Mouse (Mus musculus): ENCODE measurements around the gene Tnni3k.

DNA sequence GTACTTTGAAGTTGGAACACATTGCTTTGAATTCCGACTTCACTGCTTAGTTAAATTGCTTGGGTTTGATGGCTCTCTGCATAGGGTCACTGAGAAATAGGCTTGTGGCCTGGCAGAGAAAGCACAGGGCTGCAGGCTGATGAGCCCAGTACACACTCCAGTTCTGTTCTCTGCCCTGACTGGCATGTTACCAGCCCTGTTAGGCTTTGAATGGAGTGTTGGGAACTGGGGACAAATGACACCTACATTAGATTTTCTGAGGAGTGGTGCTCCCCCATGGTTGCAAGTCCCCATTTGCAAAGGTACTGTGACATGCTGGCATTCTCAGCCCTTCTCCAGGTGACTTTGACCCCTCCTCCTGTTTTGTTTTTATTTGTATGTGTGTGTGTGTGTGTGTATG, 83.6 kb downstream of the Tnni3k start:
- TF ChIP-seq ZC3H11A (IDR thresholded peaks at IDR 0.05; ENCODE audit: borderline replicate concordance, low read depth, low read length) (no peak), MAFK (IDR thresholded peaks at IDR 0.05; ENCODE audit: insufficient read depth, low read depth, low read length) (no peak)
